Mouse (Mus musculus) kidney, adult 2 months (tissue): ENCODE data around the gene Megf11.

ENCODE experiments used
- CTCF ChIP-seq: fragments of 200-500 bp; conservative IDR thresholded peaks from 2 replicates; pipeline ENCODE4 v1.5.1; 2011; ENCODE audit warnings: low read depth, mild to moderate bottlenecking, control low read depth, low read length, moderate library complexity, mixed read lengths; ENCODE audit not compliant: insufficient read depth, insufficient read length
- POLR2A ChIP-seq: fragments of 200-500 bp; IDR thresholded peaks from one replicate; pipeline ENCODE4 v1.6.1; 2011; ENCODE audit warnings: low read depth, low read length, control low read depth

GRCm38 (mm10) chr9:64636111-64636510, 250.7 kb downstream of the Megf11 start:
- TF ChIP-seq POLR2A: no peak
- no peak for TF ChIP-seq CTCF
